ENCODE assay signal across 9 mouse cellular contexts in the genomic region with DNA sequence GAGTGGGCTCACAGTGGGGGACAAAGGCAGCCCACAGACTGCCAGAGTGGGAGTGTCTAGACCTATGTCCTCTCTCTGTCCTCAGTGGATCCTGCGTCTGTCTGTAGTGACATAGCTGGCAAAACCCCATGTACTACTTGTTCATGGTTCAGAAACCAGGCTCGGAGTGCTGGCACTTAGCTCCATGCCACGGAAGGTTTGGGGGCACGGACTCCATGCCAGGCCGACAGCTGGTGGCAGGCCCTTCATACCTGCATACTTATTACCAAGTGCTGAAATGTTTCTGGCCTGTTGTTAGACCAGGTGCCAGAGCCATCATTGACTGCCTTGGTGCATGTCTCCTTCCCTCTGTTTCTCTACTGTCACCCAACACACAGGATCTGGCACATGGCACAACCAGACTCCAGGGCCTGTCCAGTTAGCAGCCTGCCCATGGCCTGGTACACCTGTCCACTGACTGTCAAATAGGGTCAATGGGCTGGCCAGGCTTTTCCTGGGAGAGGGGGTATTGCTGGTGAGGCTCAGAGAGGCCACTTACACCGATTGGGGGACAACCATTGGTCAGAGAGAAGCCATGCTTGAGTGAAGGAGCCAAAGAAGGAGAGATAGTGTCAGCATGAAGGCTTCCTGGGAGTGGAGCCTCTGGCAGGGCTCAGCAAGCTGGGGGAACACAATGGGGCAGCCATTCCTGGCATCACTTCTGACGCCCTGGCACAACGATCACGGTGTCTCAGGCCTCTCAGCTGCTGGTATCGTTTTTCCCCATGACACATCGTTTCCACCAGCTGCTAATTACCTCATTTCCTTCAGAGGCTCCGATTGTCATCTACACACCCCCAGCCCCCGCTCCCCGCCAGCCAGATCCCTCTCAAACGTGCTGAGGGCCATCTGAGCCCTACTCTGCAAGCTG. TPM values are rescaled to one million over a fixed set of nuclear protein-coding genes. Genes with fewer than 3 reads are reported as not detected.
A peak's percentile ranks its signal among the peaks of the same experiment; 100 is the strongest.
DNase-seq lines count a peak whose midpoint lies in the region; ATAC-seq lines count a peak whose summit lies in the region.
"Had no signal": no experiment of that assay in that cellular context is flagged by ENCODE, and none has a peak within 500 bp of the region (broad histone marks: within the 10 kb centered on the region; RNA-seq: fewer than 3 reads in every experiment).

No protein-coding gene starts in this region.

- H3K9ac ChIP-seq in hindbrain, embryonic 13.5 days = no peak overlapping the region

- H3K4me3 ChIP-seq in hindbrain, embryonic 13.5 days = no peak overlapping the region
- H3K4me3 ChIP-seq: erythroblast, embryonic 14.5 days had no signal

- no peaks in the 10 kb centered on the region for H3K27me3 ChIP-seq in hindbrain, embryonic 13.5 days

- peak overlapping the region; percentile 27; the same call in 1 of the 2 replicates for H3K27ac ChIP-seq in hindbrain, embryonic 13.5 days

- WGBS in hindbrain, embryonic 13.5 days = 63% methylated on average over 15 of the region's 15 CpGs

- H3K9me3 ChIP-seq in hindbrain, embryonic 13.5 days = no peaks in the 10 kb centered on the region

- no peak overlapping the region for H3K4me2 ChIP-seq in hindbrain, embryonic 13.5 days

- peak; percentile 28 to 67 for DNase-seq in layer of hippocampus, adult 18-20 months (ENCODE audit: low spot score in 2 of 2)
- no peak for DNase-seq in layer of hippocampus, postnatal 25 days (ENCODE audit: extremely low spot score in 1 of 2, low spot score in 1 of 2)
- peak; percentile 62 to 63 for DNase-seq in cerebellum, adult 18-20 months
- no peak for DNase-seq in ovary, postnatal 10 days (ENCODE audit: low spot score)
- DNase-seq in lung, postnatal 36 days = no peak
- no peak for DNase-seq in adrenal gland, adult 18-20 months (ENCODE audit: low spot score in 2 of 2)

- ATAC-seq in CD4-positive, CD25-positive, alpha-beta regulatory T cell, adult 4 months = peak; percentile 84
- ATAC-seq in hindbrain, embryonic 13.5 days (ENCODE audit: low FRiP score) = peak; percentile 44; the same call in 1 of the 2 replicates

- H3K4me1 ChIP-seq in hindbrain, embryonic 13.5 days (replicated peaks) = peaks cover 15% of the 10 kb centered on the region

- H3K36me3 ChIP-seq in hindbrain, embryonic 13.5 days = no peaks in the 10 kb centered on the region

RNA-seq across cellular contexts. Expression of a gene that starts 43.2 kb away (rescaled TPM):
- total RNA-seq in layer of hippocampus, adult 18-20 months (2021) = 10 to 100 TPM; 56.8 to 58.9 TPM
- total RNA-seq in layer of hippocampus, postnatal 25 days (2021) = 10 to 100 TPM; 51.4 to 60.4 TPM
- polyA plus RNA-seq in CD4-positive, CD25-positive, alpha-beta regulatory T cell, adult 4 months (2017; shearing (Covaris generic)) = 10 to 100 TPM; 37.0 to 44.2 TPM
- 87.5 and 91.0 TPM in 2 replicates for polyA plus RNA-seq in hindbrain, embryonic 13.5 days (2015; fragmentation: Nextera tagmentation; extraction: Ambion mirVana)
- 10 to 100 TPM; 44.5 to 48.5 TPM for total RNA-seq in adrenal gland, adult 18-20 months (2021)

RNA-seq across cellular contexts. Expression of a gene that starts 43.3 kb away (rescaled TPM):
- total RNA-seq in layer of hippocampus, adult 18-20 months (2021) = 10 to 100 TPM; 17.8 to 19.1 TPM
- 10 to 100 TPM; 19.0 to 22.0 TPM for total RNA-seq in layer of hippocampus, postnatal 25 days (2021)
- polyA plus RNA-seq in CD4-positive, CD25-positive, alpha-beta regulatory T cell, adult 4 months (2017; shearing (Covaris generic)) = 10 to 100 TPM; 31.1 to 32.8 TPM
- 37.7 and 42.0 TPM in 2 replicates for polyA plus RNA-seq in hindbrain, embryonic 13.5 days (2015; fragmentation: Nextera tagmentation; extraction: Ambion mirVana)
- 10 to 100 TPM; 24.6 to 31.4 TPM for total RNA-seq in adrenal gland, adult 18-20 months (2021)

RNA-seq across cellular contexts. Expression of a gene that starts 56.4 kb away (rescaled TPM):
- total RNA-seq in layer of hippocampus, adult 18-20 months (2021) = 10 to 100 TPM; 20.6 to 22.8 TPM
- total RNA-seq in layer of hippocampus, postnatal 25 days (2021) = 10 to 100 TPM; 20.7 to 20.9 TPM
- 1 to 10 TPM; 2.0 to 4.2 TPM for polyA plus RNA-seq in CD4-positive, CD25-positive, alpha-beta regulatory T cell, adult 4 months (2017; shearing (Covaris generic))
- 1.9 and 2.1 TPM in 2 replicates for polyA plus RNA-seq in hindbrain, embryonic 13.5 days (2015; fragmentation: Nextera tagmentation; extraction: Ambion mirVana)
- total RNA-seq in adrenal gland, adult 18-20 months (2021) = 1 to 10 TPM; 4.5 to 7.9 TPM

Comparison
In these comparisons a context has a peak if more than half of its experiments do, and no peak if none do; other contexts are left out.
1. DNase-seq: peak in layer of hippocampus, adult 18-20 months (2 of 2) and cerebellum, adult 18-20 months (2 of 2); none in layer of hippocampus, postnatal 25 days (0 of 2), ovary, postnatal 10 days (single experiment), lung, postnatal 36 days (single experiment) and adrenal gland, adult 18-20 months (0 of 2).